Mouse (Mus musculus) gastrocnemius, adult 8-10 months (tissue): ENCODE data around the gene Pianp. TPM values are rescaled to one million over a fixed set of nuclear protein-coding genes. Genes with fewer than 3 reads are reported as not detected.

Experiments
- DNase-seq, 2 experiments: peaks; one replicate each; pipeline ENCODE4 v3.0.0; 2022; ENCODE audit warnings: low spot score in 2 of 2
- total RNA-seq, 4 experiments: library from RNA; stranded (reverse); gene quantifications; 2 replicates each; pipeline ENCODE4 v1.2.4; 2022

The Pianp gene
- total RNA-seq = under 1 TPM in 3 of 4 experiments, not detected in 1; 0.19 to 0.70 (median 0.36) TPM

GRCm38 (mm10) chr6:124996551-124997501 lies at the start of gene Pianp:
Gene Pianp (plus strand): TSS chr6:124996694.
- DNase-seq = peak in 1 of 2 experiments; percentile 17

- no peak for DNase-seq
These were observed 42.3 kb upstream of the Pianp start for GRCm38 (mm10) chr6:124953991-124954715.

GRCm38 (mm10) chr6:124955212-124955611 lies 41.3 kb upstream of the Pianp start:
- DNase-seq = no peak

GRCm38 (mm10) chr6:124958127-124958526 lies 38.4 kb upstream of the Pianp start:
- DNase-seq = no peak

- no peak for DNase-seq
These were observed 36.5 kb upstream of the Pianp start for GRCm38 (mm10) chr6:124959960-124960359.

GRCm38 (mm10) chr6:124961021-124961420 lies 35.5 kb upstream of the Pianp start:
- no peak for DNase-seq

- peak in 1 of 2 experiments; percentile 5 for DNase-seq
These were observed 31.9 kb upstream of the Pianp start for GRCm38 (mm10) chr6:124964638-124965037.

- DNase-seq = peak; percentile 91 to 93
These were observed 31.3 kb upstream of the Pianp start, which contains the start of gene Cops7a for GRCm38 (mm10) chr6:124965088-124965719. Gene Cops7a (minus strand): TSS chr6:124965538.

- no peak for DNase-seq
These were observed 30.7 kb upstream of the Pianp start for GRCm38 (mm10) chr6:124965747-124966146.

- no peak for DNase-seq
These were observed 29.9 kb upstream of the Pianp start for GRCm38 (mm10) chr6:124966466-124967118.

GRCm38 (mm10) chr6:124967766-124968165 lies 28.7 kb upstream of the Pianp start:
- DNase-seq = peak; percentile 7 to 15

GRCm38 (mm10) chr6:124992241-124992640 lies 4.3 kb upstream of the Pianp start:
- no peak for DNase-seq

GRCm38 (mm10) chr6:124993365-124993764 lies 3.1 kb upstream of the Pianp start:
- DNase-seq = no peak

- DNase-seq = no peak
These were observed 2.6 kb upstream of the Pianp start for GRCm38 (mm10) chr6:124993876-124994275.

GRCm38 (mm10) chr6:124995246-124995645 lies 1.2 kb upstream of the Pianp start:
- no peak for DNase-seq

- DNase-seq = no peak
These were observed 577 bp upstream of the Pianp start for GRCm38 (mm10) chr6:124995831-124996403.

- no peak for DNase-seq
These were observed 1.6 kb downstream of the Pianp start for GRCm38 (mm10) chr6:124998066-124998465.

- DNase-seq = no peak
These were observed 2.6 kb downstream of the Pianp start for GRCm38 (mm10) chr6:124999091-124999490.

GRCm38 (mm10) chr6:124999546-124999945 lies 3.1 kb downstream of the Pianp start:
- DNase-seq = no peak

- no peak for DNase-seq
These were observed 7.2 kb downstream of the Pianp start for GRCm38 (mm10) chr6:125003706-125004105.

- DNase-seq = no peak
These were observed 8.6 kb downstream of the Pianp start for GRCm38 (mm10) chr6:125005086-125005485.
